Mouse (Mus musculus): ENCODE results near the gene Dcaf1. TPM values are rescaled to one million over a fixed set of nuclear protein-coding genes. Genes with fewer than 3 reads are reported as not detected.

Gene Dcaf1
- polyA plus RNA-seq, 1 experiment from 2014 or later, result 22.0 TPM

DNA sequence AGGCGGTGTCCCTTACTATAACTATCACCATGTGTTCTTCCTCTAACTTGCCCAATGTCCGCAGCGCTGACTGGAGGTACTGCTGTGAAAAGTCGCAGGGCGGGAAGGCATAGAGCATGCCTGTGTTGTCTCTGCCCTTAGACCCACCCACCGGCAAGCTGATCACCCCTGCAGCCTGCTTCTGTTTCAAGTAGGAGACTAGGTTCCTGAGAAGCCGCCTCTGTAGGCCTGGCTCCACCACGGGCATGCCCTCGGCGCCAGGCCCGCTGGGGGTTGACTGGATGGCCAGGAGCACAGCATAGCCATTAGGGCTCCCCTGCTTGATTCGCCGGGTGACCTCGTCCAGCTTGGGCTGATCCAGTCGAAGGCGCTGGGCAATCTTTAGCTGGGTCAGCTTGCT is 62.6 kb downstream of the Dcaf1 start:
- H3K27ac ChIP-seq (ENCODE audit: low read depth, low read length), result no peak overlapping the region
- WGBS, result 40% methylated on average over 16 of the region's 16 CpGs
- peaks cover 38% of the 10 kb centered on the region for H3K4me1 ChIP-seq (ENCODE audit: control insufficient read depth, insufficient read depth, low read length)
- H3K36me3 ChIP-seq (ENCODE audit: control insufficient read depth, insufficient read depth, low read length), result peaks cover 50% of the 10 kb centered on the region
- H3K9ac ChIP-seq (replicated peaks; ENCODE audit: low read depth, low read length), result peak overlapping the region; percentile 99
- H3K27me3 ChIP-seq (ENCODE audit: control insufficient read depth, insufficient read depth, low read length), result no peaks in the 10 kb centered on the region
- H3K9me3 ChIP-seq (ENCODE audit: control insufficient read depth, low read length), result no peaks in the 10 kb centered on the region
- peak overlapping the region; percentile 93 for H3K4me3 ChIP-seq (ENCODE audit: low read depth, low read length)
- H3K4me2 ChIP-seq (ENCODE audit: low read depth, low read length), result peak overlapping the region; percentile 99
- ATAC-seq (ENCODE audit: low read depth), result no peak

DNA sequence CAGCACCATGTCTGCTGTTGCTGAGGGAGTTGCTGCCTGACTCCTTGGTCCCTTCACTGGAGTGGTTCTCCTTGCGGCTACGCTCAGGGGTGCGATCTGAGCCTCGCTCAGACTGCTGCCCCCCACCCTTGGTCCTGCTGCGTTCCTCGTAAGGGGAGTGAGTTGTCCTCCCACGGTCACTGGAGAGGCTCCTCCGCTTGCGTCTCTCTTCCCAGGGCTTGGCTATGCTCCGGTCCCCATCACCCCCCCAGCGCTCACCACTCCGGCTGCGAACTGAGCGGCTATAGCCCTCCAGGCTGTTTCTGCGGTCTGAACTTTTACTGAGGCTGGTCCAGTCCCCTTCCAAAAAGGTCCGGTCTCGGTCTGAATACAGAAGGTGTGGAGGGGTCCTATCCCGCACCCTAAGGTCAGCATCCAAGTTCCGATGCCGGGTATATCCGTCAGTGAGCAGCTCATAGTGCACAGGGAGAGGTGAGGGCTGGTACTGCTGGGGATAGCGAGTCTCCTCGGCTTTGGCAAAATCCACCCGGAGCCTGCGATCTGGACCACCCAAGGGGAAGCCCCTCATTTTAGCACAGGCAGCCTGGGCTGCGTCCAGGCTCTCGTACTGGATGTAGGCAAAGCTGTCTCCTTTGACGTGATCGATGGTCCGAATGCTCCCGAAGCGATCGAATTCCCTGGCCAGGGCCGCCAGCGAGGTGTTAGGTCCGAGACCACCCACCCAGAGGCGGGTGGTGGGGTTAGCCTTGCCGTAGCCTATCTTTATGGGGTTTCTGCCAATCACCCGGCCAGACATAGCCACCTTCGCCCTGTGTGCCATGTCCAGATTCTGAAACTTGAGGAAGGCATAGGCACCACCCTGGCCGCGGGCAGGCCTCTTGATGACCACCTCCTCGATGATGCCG is 63.6 kb downstream of the Dcaf1 start:
- Histone ChIP-seq H3K36me3 (ENCODE audit: control insufficient read depth, insufficient read depth, low read length) (peaks cover 53% of the 10 kb centered on the region), H3K27me3 (ENCODE audit: control insufficient read depth, insufficient read depth, low read length) (no peaks in the 10 kb centered on the region), H3K9me3 (ENCODE audit: control insufficient read depth, low read length) (no peaks in the 10 kb centered on the region), H3K4me2 (ENCODE audit: low read depth, low read length) (peak overlapping the region; percentile 99), H3K4me3 (ENCODE audit: low read depth, low read length) (peak overlapping the region; percentile 93), H3K9ac (replicated peaks; ENCODE audit: low read depth, low read length) (peak overlapping the region; percentile 99), H3K27ac (ENCODE audit: low read depth, low read length) (no peak overlapping the region), H3K4me1 (ENCODE audit: control insufficient read depth, insufficient read depth, low read length) (peaks cover 43% of the 10 kb centered on the region)
- WGBS, result 22% methylated on average over 44 of the region's 44 CpGs
- ATAC-seq (ENCODE audit: low read depth), result no peak

DNA sequence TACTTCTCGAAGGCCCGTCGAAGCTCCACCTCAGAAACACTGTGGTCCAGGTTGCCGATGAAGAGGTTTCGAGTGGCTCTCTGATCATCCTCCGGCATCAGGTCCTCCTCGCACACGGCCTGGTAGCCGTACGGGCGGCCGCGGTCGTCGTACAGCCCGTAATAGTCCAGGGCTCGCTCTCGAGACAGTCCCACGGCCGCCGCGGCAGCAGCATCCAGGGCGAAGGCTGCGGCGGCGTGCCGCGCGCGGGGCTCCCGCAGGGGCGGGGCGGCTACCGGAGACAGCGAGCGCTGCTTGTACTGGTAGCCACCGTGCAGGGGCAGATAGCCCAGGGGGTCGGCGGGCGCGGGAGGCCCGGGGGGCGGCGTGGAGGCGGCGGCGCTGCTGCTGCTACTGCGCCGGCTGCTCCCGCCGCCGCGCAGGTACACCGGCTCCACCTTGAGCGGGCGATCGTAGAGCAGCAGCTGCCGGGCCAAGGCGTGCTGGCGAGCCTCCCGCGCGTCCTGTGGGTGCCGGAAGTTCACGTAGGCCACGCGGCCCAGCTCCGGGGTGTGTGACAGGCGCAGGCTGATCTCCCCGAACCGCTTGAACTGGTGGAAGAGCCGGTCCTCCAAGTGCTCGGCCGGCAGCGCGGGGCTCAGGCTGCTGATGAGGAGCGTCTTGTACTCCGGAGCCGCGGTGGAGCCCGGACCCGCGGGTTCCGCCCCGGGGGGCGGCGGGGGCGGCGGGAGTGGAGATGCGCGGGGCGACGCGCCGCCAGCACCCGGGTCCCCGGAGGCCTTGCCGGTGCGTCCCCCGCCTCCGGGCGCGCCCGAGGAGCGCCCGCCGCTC is 64.4 kb downstream of the Dcaf1 start:
- H3K27ac ChIP-seq (ENCODE audit: low read depth, low read length), result peak overlapping the region; percentile 94
- no peaks in the 10 kb centered on the region for H3K27me3 ChIP-seq (ENCODE audit: control insufficient read depth, insufficient read depth, low read length)
- peak overlapping the region; percentile 93 for H3K4me3 ChIP-seq (ENCODE audit: low read depth, low read length)
- no peaks in the 10 kb centered on the region for H3K9me3 ChIP-seq (ENCODE audit: control insufficient read depth, low read length)
- WGBS, result under 1% methylated on average over 80 of the region's 107 CpGs
- H3K4me2 ChIP-seq (ENCODE audit: low read depth, low read length), result peak overlapping the region; percentile 99
- peak; percentile 7; the same call in 1 of the 2 replicates for ATAC-seq (ENCODE audit: low read depth)
- H3K36me3 ChIP-seq (ENCODE audit: control insufficient read depth, insufficient read depth, low read length), result peaks cover 53% of the 10 kb centered on the region
- peak overlapping the region; percentile 99 for H3K9ac ChIP-seq (replicated peaks; ENCODE audit: low read depth, low read length)
- H3K4me1 ChIP-seq (ENCODE audit: control insufficient read depth, insufficient read depth, low read length), result peaks cover 52% of the 10 kb centered on the region

DNA sequence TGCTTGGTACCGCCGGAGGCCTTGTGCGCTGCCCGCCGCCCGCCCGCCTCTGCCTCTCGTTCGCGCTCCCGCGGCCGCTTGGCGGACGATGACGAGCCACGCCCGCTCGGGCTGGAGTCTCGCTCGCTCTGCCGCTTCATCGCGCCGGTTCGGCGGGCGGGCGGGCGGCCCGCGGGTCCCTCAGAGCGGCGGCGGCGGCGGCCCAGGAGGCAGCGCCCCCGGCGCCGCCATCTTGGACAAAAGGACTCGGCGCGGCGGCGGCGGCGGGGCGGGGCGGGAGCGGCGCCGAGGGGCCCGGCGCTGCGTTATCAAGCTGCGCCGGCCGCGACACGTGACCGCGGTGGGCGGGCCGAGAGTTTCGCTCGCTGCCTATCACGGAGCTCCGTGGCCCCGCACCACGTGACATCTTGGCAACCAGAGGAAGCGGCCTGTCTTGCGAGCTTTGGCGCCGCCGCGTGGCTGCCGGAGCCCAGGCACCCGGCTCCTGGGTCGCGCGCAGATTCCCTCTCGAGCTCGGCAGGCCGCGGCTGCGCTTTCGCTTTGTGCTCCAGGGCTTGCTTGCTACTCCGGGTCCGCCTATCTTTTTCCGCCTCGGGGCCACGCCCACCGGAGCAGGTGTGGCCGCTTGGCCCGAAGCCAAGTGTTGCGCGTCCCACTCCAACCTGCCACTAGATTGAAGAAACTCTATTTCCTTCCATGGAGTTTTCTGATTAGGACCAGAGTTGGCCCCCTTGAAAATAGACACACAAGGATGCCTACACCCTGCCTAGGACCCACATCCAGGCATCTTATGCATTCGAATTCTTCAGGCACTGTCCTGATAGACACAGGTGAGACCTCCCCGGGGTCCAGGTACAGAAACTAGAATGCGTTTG is 65.4 kb downstream of the Dcaf1 start, which contains the start of gene Rbm15b:
Rbm15b (minus strand) TSS at position 601 of the 875 bp plus-strand sequence.
- Histone ChIP-seq H3K27me3 (ENCODE audit: control insufficient read depth, insufficient read depth, low read length) (no peaks in the 10 kb centered on the region), H3K4me1 (ENCODE audit: control insufficient read depth, insufficient read depth, low read length) (peaks cover 52% of the 10 kb centered on the region), H3K27ac (ENCODE audit: low read depth, low read length) (peak within 1 kb of the TSS; percentile 94), H3K36me3 (ENCODE audit: control insufficient read depth, insufficient read depth, low read length) (peaks cover 49% of the 10 kb centered on the region), H3K9me3 (ENCODE audit: control insufficient read depth, low read length) (no peaks in the 10 kb centered on the region), H3K4me3 (ENCODE audit: low read depth, low read length) (peak within 1 kb of the TSS; percentile 93), H3K4me2 (ENCODE audit: low read depth, low read length) (peak within 1 kb of the TSS; percentile 99), H3K9ac (replicated peaks; ENCODE audit: low read depth, low read length) (peak within 1 kb of the TSS; percentile 99)
- WGBS, result 3% methylated on average over 72 of the region's 101 CpGs
- peak; percentile 68 for ATAC-seq (ENCODE audit: low read depth)

DNA sequence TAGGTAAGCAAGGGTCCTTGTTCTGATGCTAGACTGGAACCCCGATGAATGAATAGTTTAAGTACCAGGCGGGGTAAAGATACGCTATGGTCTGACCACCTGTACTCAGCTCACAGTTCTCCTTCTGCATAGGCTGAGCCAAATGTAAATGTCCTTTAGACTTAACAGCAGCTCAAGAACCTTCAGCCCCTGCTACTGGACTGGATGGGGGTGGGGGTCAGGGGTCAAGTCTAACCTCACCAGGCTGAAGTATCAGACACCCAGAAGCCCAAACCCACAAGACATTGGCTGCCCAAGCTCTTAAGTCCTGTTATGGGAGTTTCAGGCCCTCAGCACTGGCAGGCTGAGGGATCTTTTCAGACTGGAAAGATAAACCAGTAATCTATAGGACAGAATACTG is 66.7 kb downstream of the Dcaf1 start:
- no peak for ATAC-seq (ENCODE audit: low read depth)
- WGBS, result 96% methylated on average over 3 of the region's 3 CpGs
- H3K4me1 ChIP-seq (ENCODE audit: control insufficient read depth, insufficient read depth, low read length), result peaks cover 43% of the 10 kb centered on the region

DNA sequence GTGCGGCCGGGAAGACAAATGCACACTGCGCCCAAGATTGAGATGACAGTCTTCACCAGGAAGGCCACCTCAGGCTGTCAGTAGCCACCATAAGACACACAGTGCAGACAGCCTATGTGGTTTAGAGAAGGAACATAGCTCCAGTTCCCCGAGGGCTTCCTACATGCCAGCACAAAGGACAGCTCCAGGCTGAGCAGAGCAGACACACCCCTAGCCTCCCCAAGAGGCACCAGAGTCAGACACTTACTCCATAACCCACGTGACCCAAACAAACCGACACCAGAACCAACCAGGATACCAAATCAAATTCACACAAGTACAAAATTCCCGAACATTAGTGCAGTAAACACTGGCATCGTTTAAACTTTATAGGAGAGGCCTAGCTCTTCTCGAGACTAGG is 67.6 kb downstream of the Dcaf1 start:
- no peak overlapping the region for H3K4me3 ChIP-seq (ENCODE audit: low read depth, low read length)
- no peak overlapping the region for H3K4me2 ChIP-seq (ENCODE audit: low read depth, low read length)
- 83% methylated on average over 9 of the region's 9 CpGs for WGBS
- ATAC-seq (ENCODE audit: low read depth), result no peak
- H3K9ac ChIP-seq (replicated peaks; ENCODE audit: low read depth, low read length), result no peak overlapping the region
- peaks cover 35% of the 10 kb centered on the region for H3K4me1 ChIP-seq (ENCODE audit: control insufficient read depth, insufficient read depth, low read length)
- H3K9me3 ChIP-seq (ENCODE audit: control insufficient read depth, low read length), result no peaks in the 10 kb centered on the region
- peaks cover 30% of the 10 kb centered on the region for H3K36me3 ChIP-seq (ENCODE audit: control insufficient read depth, insufficient read depth, low read length)
- no peaks in the 10 kb centered on the region for H3K27me3 ChIP-seq (ENCODE audit: control insufficient read depth, insufficient read depth, low read length)
- H3K27ac ChIP-seq (ENCODE audit: low read depth, low read length), result no peak overlapping the region

More for the DNA sequence above, 66.7 kb downstream of the Dcaf1 start:
- Histone ChIP-seq H3K4me3 (ENCODE audit: low read depth, low read length) (no peak overlapping the region), H3K9me3 (ENCODE audit: control insufficient read depth, low read length) (no peaks in the 10 kb centered on the region), H3K4me2 (ENCODE audit: low read depth, low read length) (no peak overlapping the region), H3K9ac (replicated peaks; ENCODE audit: low read depth, low read length) (no peak overlapping the region), H3K36me3 (ENCODE audit: control insufficient read depth, insufficient read depth, low read length) (peaks cover 37% of the 10 kb centered on the region), H3K27ac (ENCODE audit: low read depth, low read length) (no peak overlapping the region), H3K27me3 (ENCODE audit: control insufficient read depth, insufficient read depth, low read length) (no peaks in the 10 kb centered on the region)

DNA sequence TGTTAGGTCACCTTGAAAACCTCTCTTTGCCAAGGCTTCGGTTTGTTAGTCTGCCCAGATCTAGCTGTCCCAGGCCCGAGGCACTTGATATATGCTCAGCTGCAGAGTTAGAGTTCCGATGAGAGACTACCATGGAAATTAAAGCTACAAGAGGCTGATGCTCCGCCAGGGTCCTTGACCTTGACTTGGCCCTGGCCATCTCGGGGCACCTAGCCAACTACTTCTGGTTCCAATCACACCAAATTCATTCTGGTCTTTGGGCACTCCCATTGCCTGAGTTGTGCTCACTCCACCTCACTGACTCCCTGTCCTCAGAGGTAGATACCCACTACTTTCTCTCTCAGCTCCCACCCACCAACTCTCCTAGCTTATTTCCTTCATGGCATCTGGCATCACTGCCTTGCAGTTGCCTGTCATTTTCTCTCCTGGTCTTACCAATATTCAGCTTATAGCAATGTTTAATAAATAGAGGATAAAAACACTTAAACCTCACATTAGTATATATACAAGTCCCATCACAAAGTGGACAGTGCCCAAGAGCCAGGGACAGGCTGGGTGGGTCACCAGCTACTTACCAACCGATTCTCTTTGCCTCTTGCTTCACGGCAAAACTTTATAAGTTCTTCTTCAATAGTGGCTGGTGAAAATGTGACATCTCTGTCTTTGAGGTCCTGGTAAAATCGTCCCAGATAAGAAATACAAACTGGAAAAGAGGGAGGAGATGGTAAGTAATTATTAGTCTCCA is 69.0 kb downstream of the Dcaf1 start:
- H3K27me3 ChIP-seq (ENCODE audit: control insufficient read depth, insufficient read depth, low read length), result no peaks in the 10 kb centered on the region
- ATAC-seq (ENCODE audit: low read depth), result no peak
- H3K9ac ChIP-seq (replicated peaks; ENCODE audit: low read depth, low read length), result peak overlapping the region; percentile 95
- no peak overlapping the region for H3K27ac ChIP-seq (ENCODE audit: low read depth, low read length)
- WGBS, result 68% methylated on average over 8 of the region's 8 CpGs
- peaks cover 23% of the 10 kb centered on the region for H3K36me3 ChIP-seq (ENCODE audit: control insufficient read depth, insufficient read depth, low read length)
- peaks cover 21% of the 10 kb centered on the region for H3K4me1 ChIP-seq (ENCODE audit: control insufficient read depth, insufficient read depth, low read length)
- no peaks in the 10 kb centered on the region for H3K9me3 ChIP-seq (ENCODE audit: control insufficient read depth, low read length)
- H3K4me2 ChIP-seq (ENCODE audit: low read depth, low read length), result peak overlapping the region; percentile 67
- peak overlapping the region; percentile 90 for H3K4me3 ChIP-seq (ENCODE audit: low read depth, low read length)

DNA sequence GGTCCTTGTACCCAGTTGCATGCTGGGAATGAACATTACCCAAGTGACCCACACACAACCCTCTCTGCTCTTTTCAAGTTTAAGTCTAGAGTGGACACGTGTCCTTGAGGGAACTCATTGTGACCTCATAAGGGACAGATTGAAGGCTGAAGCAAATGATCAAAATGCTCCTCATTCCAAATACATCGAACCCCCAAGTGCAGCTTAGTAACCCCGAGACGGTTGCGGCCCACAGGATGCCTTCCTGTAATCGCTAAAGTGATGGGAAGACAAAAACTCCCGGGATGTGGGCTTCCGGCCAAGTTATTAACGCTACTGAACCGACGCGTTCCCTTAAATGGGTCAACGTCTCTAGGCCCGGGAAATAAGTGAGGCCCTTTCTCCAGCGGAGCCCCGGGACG is 69.7 kb downstream of the Dcaf1 start:
- peaks cover 20% of the 10 kb centered on the region for H3K4me1 ChIP-seq (ENCODE audit: control insufficient read depth, insufficient read depth, low read length)
- no peaks in the 10 kb centered on the region for H3K9me3 ChIP-seq (ENCODE audit: control insufficient read depth, low read length)
- no peak; the same call in 1 of the 2 replicates for ATAC-seq (ENCODE audit: low read depth)
- peak overlapping the region; percentile 90 for H3K27ac ChIP-seq (ENCODE audit: low read depth, low read length)
- H3K9ac ChIP-seq (replicated peaks; ENCODE audit: low read depth, low read length), result peak overlapping the region; percentile 95
- peak overlapping the region; percentile 67 for H3K4me2 ChIP-seq (ENCODE audit: low read depth, low read length)
- WGBS, result under 1% methylated on average over 17 of the region's 17 CpGs
- peak overlapping the region; percentile 90 for H3K4me3 ChIP-seq (ENCODE audit: low read depth, low read length)
- H3K36me3 ChIP-seq (ENCODE audit: control insufficient read depth, insufficient read depth, low read length), result peaks cover 23% of the 10 kb centered on the region
- H3K27me3 ChIP-seq (ENCODE audit: control insufficient read depth, insufficient read depth, low read length), result no peaks in the 10 kb centered on the region
